Mouse (Mus musculus) lung, postnatal 4 days (tissue): Measurements from ENCODE around the gene Ago4.
A peak's percentile ranks its signal among the peaks of the same experiment; 100 is the strongest.

Source experiments
- DNase-seq, 2 experiments: peaks; one replicate each; pipeline ENCODE4 v3.0.0; 2021

The Ago4 gene

DNA sequence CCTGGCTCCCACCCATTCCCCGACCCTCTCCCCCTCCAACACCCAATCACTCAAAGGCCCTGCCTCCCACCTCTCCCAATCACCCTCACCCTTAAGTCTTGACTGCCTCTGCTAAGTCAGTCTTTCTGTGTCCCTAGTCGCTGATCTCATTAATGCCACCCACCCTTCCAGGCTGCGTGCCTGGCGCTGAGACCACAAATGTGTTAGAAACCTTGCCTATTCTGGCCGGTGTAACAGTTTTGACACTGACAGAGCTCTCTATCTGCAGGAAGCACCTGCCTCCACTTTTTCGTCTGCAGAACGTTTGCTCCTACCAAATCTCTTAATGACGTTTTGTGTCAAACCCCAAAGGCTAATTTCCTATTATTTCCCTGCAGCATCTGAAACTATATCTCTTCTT lies 64.3 kb downstream of the Ago4 start:
- no peak for DNase-seq

DNA sequence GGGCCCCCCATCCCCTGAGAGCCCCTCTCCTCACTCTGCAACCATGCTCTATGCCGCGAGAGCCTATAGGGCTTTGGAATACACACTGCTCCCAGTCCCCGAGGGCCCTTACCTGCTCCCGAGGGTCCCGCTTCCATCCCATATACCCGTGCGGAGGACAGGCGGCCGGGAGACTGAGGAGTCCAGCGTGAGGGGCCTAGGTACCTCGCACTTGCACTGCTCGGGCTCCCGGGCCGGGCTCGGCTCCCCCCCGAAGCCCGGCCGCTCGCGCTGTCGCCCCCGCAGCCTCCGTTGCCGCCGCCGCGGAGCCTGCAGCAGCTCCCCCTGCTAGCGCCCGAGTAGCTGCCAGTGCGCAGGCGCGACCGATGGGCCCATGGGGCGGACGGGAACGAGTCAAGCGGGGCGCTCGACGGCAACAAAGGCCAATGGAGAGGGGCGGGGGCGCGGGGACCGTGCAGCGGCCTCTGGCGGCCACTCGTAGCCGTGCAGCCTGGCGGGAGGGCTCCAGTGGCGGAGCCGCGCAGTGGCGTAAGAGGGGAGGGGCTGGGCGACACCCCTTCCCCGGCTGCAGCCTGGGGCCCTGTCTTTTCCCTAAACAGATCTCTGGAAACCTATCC lies 64.9 kb downstream of the Ago4 start, which contains the start of gene Ago1:
Gene Ago1 (minus strand): TSS at position 299 of the 617 bp plus-strand sequence.
- DNase-seq = peak; percentile 97 to 98

DNA sequence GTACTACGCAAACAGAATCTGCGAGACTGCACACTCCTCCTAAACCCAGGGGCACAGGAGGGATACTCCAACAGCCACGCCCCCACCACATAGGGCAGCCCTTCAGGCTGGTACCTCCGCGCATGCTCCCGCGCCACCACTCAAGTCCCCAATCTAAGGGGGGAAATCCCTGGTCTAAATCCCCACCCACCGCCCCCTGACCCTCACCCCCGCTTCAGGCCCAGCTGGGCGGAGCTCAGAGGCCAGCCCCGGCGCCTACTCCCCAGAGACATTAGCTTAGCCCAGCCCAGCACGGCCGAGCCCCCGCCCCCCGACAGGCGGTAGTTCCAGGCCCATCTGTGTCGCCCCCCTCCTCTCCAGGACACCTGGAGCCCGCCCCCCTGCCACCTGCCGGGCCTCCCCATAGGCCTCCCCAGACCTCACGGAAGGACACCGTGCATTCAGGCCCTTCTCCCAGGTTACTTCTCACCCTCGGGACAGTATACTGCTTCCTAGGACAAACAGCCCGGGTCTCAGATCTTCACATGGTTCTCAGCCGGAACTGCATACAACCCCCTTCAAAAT lies 65.5 kb downstream of the Ago4 start:
- DNase-seq = peak; percentile 77 to 87

DNA sequence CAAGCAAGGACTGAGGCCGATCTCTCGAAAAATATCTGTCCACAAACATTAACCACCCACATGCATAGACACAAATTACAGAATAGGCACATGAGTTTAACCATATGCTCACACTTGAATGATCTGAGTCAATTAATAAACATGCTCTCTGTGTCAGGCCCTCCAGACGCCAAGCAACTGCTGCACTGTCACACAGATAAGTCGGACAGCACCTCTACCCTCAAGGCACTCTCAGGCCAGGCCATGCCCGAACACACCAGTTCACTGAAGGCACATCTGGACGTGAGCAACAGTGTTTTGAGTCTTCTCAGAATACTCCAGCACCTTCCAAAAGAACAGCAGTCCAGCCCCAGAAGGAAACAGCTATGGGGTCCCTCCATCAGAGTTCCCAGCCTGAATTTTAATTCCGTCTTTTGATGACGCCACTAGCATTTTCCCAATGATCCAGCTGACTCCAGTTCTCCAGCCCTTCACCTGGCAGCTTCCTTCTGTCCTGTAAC lies 67.0 kb downstream of the Ago4 start:
- DNase-seq = no peak

DNA sequence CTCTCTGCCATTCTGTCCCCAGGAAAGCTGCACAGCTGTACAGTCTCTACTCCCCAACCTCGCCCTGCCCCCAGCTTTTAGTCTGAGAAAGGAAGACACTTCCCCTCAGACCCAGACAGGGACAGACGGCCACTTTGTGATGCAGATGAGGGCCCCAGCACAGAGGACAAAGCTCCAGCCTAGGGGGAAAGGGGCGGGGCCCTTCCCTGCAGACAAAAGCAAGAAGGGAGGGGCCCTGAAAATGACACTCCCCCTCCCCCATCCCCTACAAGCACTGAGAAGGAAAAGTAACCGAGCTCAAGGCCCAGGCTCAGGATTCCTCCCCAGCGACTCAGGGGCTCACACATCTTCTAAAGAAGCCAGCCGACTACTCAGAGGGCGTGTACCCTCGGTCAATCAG lies 67.4 kb downstream of the Ago4 start:
- DNase-seq = peak; percentile 44 to 65

DNA sequence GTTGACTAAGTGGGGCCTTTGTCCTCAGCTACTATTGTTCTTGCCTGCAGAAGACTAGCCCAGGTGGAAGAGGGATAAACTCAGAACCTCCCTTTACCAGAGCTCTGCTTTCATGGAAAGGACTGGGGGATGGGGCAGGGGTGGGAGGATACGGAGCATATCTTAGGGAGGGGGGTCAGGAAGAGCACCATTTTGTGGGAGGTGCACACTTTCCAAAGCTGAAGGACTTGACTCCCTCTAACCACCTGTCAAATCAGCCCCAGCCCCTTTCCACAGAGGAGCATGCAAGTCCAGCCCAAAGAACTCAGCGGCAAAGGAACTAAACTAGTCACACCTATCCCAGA lies 68.4 kb downstream of the Ago4 start:
- DNase-seq = no peak

DNA sequence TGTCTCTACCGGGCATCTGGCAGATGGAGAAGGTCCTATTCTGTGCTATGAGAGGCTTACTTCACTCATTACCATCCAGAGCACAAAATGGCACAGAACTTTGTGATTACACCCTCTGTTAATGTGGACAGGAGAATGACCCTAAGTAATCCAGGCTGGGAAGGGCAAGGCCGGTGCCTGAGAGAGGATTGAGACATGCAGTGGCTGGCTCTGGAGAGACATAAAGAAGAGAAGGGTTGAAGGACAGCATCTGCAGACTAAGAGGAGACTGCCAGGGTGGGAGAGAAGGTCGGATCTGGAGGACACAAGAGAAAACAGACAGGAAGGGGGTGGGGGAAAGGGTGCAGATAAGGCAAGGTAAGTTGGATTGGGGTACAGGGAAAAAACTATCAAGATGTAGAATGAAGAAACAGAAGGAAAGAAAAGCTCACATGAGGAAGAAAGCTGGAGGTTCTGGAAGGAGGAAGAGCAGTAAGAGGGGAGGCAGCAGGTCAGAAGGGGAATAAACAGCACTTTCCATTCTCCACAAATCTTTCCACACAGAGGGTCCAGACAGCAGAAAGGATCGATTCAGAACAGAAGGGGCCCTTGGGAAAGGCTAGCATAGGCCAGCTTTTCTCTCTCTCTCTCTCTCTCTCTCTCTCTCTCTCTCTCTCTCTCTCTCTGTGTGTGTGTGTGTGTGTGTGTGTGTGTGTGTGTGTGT lies 68.9 kb downstream of the Ago4 start:
- DNase-seq = no peak

DNA sequence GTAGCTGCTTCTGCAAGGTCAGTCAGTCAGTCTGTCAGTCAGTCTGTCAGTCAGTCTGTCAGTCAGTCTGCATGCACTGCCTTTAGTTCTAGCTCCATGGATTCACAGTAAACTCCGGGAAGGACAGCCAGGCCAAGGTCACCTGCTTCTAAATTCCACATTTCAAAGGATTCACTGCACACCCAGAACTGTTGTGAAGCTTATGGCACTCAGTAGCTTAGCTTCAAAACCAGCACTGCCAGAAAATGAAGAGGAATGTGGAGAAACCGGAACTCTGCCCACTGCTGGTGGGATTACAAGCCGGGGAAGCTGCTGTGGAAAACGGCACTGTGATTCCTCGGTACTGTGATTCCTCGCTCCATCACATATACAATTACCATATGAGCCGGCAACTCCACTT lies 77.8 kb downstream of the Ago4 start:
- DNase-seq = no peak

DNA sequence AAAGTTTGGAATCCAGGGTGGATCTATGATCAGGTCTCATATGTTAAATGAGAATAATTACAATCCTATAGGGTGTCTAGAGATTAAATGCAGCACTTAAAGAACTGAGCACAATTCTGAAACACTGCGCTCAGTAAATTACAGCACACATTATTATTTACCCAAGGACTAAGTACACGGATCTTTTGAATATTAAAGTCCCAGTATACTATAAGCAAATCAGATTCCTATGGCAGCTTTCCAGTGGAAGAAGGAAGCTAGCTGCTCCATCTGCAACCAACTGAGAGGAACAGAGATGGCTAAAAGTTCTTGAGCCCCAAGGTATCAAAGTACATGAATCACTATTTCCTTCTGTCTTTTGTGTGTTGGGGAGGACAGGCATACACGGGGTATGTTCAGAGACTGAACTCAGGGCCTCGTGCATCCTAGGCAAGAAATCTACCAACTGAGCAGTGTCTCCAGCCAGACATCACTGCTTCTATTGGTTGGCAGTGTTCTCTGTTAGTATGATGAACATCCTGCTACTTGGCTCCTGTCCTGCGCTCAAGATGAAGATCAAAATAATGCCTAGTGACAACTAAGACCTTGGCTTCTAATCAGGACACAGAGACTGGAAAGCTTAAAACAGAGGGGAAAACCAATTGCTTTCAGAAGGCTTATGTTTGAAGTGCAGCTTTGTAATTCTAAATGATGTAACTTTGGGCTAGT lies 78.6 kb downstream of the Ago4 start:
- no peak for DNase-seq

DNA sequence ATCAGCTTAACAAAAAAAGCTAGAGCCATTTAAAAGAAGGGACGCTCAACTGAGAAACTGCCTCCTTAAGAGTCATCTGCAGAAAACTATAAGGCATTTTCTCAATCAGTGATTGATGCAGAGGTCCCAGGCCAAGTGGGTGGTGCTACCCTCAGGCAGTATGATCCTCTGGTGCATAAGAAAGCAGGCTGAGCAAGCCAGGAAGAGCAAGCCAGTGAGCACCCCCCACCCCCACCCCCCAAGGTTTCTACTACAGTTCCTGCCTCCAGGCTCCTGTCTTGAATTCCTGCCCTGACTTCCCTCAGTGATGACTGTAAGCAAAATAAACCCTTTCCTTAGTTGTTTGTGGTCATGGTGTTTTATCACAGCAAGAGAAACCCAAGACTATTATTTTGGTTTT lies 83.0 kb downstream of the Ago4 start:
- DNase-seq = no peak

DNA sequence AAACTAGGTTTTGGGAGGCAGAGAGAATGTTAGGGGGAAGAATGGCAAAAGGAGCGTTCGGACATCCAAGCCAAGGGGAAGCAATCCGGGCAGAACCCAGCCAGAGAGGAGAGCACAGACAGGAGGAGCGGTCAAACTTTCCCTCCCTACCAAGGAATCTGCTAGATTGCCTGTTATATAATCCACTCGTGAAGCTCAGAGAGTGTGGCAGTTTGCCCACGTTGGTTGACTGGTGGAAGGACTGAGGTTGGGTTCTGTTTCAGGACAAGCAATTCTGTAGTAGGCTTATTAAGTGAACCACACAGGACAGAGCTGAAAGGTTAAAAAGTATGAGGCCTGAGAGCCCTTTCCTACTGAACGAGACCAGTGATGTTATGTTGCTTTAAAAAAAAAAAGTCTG lies 86.1 kb downstream of the Ago4 start:
- no peak for DNase-seq

DNA sequence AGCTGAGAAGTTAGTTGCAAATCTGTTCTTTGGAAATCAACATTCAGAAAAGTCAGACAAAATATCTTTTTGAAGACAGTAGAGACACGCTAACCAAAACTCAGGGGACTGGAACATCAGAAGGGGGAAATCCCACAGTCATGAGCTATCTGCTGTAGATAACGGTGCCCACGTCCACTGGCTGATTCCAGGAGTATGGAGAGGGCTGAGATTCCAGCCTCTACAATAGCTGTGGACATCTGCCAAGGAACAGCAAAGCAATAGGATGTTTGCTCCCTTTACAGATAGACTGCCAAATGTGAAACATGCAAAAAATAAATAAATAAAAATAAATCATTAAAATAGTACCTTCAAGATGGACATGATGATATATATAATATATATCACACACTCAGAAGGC lies 88.7 kb downstream of the Ago4 start:
- DNase-seq = no peak
